Mouse (Mus musculus) left cerebral cortex, postnatal 36 days (tissue): ENCODE results near the gene Gli2. TPM values are rescaled to one million over a fixed set of nuclear protein-coding genes. Genes with fewer than 3 reads are reported as not detected.
A peak's percentile ranks its signal among the peaks of the same experiment; 100 is the strongest.

Source experiments
- DNase-seq, 2 experiments: peaks; one replicate each; pipeline ENCODE4 v3.0.0; 2021 to 2022; ENCODE audit warnings: low spot score in 2 of 2, mixed read lengths in 1 of 2
- intact Hi-C: fragments of 180-260 bp; cut with DNase I; formaldehyde crosslinking; loops from one replicate; pipeline ENCODE4 v1.15.1; 2025
- total RNA-seq, 2 experiments: library from RNA; stranded (reverse); gene quantifications; 2 replicates each; pipeline ENCODE4 v1.2.3; 2021

Gene Gli2
- 1 to 10 TPM; 3.2 to 4.8 TPM for total RNA-seq

GRCm38 (mm10) chr1:119053402-119053841 is at the start of gene Gli2:
TSS of gene Gli2 (minus strand) at chr1:119053619.
- DNase-seq: peak; percentile 75 to 77
- intact Hi-C loops: loop anchor here (5.0 kb wide), 1 partner anchor 146 kb away; no protein-coding TSS in a partner anchor

GRCm38 (mm10) chr1:119097921-119098521 is 44.6 kb upstream of the Gli2 start:
- DNase-seq: no peak
- intact Hi-C loops: loop anchor here (5.0 kb wide), 1 partner anchor 379 kb away; no protein-coding TSS in a partner anchor

GRCm38 (mm10) chr1:119093739-119094138 is 40.3 kb upstream of the Gli2 start:
- peak; percentile 43 to 74 for DNase-seq
- intact Hi-C loops: loop anchor here (1.0 kb wide), 2 partner anchors 330 to 364 kb away; no protein-coding TSS in a partner anchor

GRCm38 (mm10) chr1:119089887-119090620 is 36.6 kb upstream of the Gli2 start:
- no peak for DNase-seq
- intact Hi-C loops: loop anchor here (10.0 kb wide), 1 partner anchor 845 kb away; no protein-coding TSS in a partner anchor

GRCm38 (mm10) chr1:119087539-119087938 is 34.1 kb upstream of the Gli2 start:
- intact Hi-C loops: loop anchor here (2.0 to 10.0 kb wide), 2 partner anchors 587 to 847 kb away; no protein-coding TSS in a partner anchor
- DNase-seq: peak; percentile 63 to 77

GRCm38 (mm10) chr1:119085771-119086170 is 32.4 kb upstream of the Gli2 start:
- no peak for DNase-seq
- intact Hi-C loops: loop anchor here (2.0 to 10.0 kb wide), 2 partner anchors 589 to 849 kb away; no protein-coding TSS in a partner anchor

GRCm38 (mm10) chr1:119083468-119083921 is 30.1 kb upstream of the Gli2 start:
- intact Hi-C loops: loop anchor here (1.0 to 10.0 kb wide), 2 partner anchors 314 to 851 kb away; no protein-coding TSS in a partner anchor

GRCm38 (mm10) chr1:119082231-119082991 is 29.0 kb upstream of the Gli2 start:
- intact Hi-C loops: loop anchor here (10.0 kb wide), 1 partner anchor 852 kb away; no protein-coding TSS in a partner anchor
- peak; percentile 18 to 38 for DNase-seq

More at GRCm38 (mm10) chr1:119083468-119083921, 30.1 kb upstream of the Gli2 start:
- DNase-seq: peak; percentile 15 to 37

GRCm38 (mm10) chr1:119077933-119078332 is 24.5 kb upstream of the Gli2 start:
- intact Hi-C loops: no loop called here
- no peak for DNase-seq

GRCm38 (mm10) chr1:119076333-119076732 is 22.9 kb upstream of the Gli2 start:
- intact Hi-C loops: no loop called here
- DNase-seq: no peak

- DNase-seq: no peak
- intact Hi-C loops: no loop called here
Observed at GRCm38 (mm10) chr1:119075916-119076315, 22.5 kb upstream of the Gli2 start.

GRCm38 (mm10) chr1:119075500-119075899 is 22.1 kb upstream of the Gli2 start:
- no peak for DNase-seq
- intact Hi-C loops: no loop called here

- DNase-seq: no peak
- intact Hi-C loops: no loop called here
Observed at GRCm38 (mm10) chr1:119074910-119075309, 21.5 kb upstream of the Gli2 start.

- DNase-seq: no peak
- intact Hi-C loops: no loop called here
Observed at GRCm38 (mm10) chr1:119073876-119074275, 20.5 kb upstream of the Gli2 start.

- intact Hi-C loops: no loop called here
- no peak for DNase-seq
Observed at GRCm38 (mm10) chr1:119064892-119065671, 11.7 kb upstream of the Gli2 start.

- DNase-seq: no peak
- intact Hi-C loops: no loop called here
Observed at GRCm38 (mm10) chr1:119056491-119056890, 3.1 kb upstream of the Gli2 start.

- intact Hi-C loops: no loop called here
- no peak for DNase-seq
Observed at GRCm38 (mm10) chr1:119055801-119056200, 2.4 kb upstream of the Gli2 start.

GRCm38 (mm10) chr1:119054468-119054867 is 1.0 kb upstream of the Gli2 start:
- intact Hi-C loops: loop anchor here (5.0 kb wide), 1 partner anchor 147 kb away; no protein-coding TSS in a partner anchor
- DNase-seq: no peak

GRCm38 (mm10) chr1:119053872-119054354 is 494 bp upstream of the Gli2 start:
- intact Hi-C loops: loop anchor here (5.0 kb wide), 1 partner anchor 147 kb away; no protein-coding TSS in a partner anchor
- DNase-seq: no peak
